Mouse (Mus musculus): ENCODE data around the gene Xrra1.
"Not testable (repeated sequence)": the region's sequence is repeated elsewhere in the genome, so short reads cannot be mapped to it uniquely, and the experiment has no call there.

Xrra1 gene

DNA sequence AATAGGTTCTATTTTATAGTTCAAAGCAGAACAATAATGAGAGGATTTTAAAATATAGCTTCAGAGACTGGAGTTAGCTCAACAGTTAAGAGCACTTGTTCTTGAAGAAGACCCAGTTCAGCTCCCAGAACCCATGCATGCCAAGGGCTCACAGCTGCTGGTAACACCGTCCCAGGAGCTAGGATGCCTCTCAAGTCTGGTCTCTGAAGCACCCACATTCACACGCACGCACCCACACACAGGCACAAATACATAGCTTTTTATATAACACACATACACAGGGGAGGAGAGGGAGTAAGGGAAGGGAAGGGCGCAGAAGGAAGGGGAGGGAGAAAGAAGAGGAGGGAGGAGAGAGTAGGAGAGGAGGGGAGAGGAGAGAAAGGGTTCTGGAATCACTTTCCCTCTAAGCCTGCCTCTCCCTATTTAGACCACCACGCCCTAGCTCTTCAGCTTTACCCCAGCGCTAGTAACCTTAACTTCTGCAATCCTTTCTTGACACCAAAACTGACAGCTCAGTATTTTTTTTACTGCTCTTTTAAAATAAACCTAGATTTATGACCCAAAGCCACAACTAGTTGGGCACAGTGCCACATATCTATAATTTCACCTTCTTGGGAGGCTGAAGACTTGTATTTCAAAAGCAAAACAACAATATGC is 94.7 kb downstream of the Xrra1 start:
- DNase-seq (ENCODE audit: low read depth, low spot score): no peak

DNA sequence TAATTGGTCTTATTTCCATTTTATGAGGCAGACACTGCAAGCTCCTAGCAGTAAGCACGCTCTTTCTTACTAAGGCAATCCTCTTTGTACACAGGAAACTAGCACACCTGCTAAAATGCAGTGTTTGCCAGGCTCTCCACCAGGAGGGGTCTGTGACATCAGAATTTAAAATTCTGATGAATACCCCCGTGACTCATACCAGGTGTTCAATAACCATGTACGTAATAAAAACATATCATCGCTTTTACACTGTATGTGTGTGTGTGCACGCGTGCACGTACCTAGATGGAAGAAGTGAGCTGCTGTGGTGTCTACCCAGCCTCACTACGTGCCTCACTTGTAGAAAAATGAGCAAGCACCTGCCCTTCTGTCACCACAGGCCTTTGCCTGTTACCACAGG is 95.3 kb downstream of the Xrra1 start:
- DNase-seq (ENCODE audit: low read depth, low spot score): no peak

DNA sequence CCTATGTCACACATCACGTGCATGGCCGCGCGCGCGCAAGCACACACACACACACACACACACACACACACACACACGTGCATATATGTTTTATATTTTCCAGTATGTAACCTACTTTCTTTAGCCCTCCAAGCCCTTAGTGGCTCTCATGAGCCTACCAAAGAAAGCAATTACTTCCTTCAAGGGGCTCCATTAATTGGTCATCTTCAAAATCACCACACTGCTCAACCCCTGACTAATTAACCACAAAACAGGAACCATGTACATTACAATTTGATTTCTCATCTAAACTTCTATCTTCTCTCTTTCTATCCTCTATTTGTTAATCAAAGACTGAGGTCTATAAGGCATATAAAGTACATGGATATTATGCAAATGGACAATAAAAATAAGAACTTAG is 97.2 kb downstream of the Xrra1 start:
- DNase-seq (ENCODE audit: low read depth, low spot score): no peak

DNA sequence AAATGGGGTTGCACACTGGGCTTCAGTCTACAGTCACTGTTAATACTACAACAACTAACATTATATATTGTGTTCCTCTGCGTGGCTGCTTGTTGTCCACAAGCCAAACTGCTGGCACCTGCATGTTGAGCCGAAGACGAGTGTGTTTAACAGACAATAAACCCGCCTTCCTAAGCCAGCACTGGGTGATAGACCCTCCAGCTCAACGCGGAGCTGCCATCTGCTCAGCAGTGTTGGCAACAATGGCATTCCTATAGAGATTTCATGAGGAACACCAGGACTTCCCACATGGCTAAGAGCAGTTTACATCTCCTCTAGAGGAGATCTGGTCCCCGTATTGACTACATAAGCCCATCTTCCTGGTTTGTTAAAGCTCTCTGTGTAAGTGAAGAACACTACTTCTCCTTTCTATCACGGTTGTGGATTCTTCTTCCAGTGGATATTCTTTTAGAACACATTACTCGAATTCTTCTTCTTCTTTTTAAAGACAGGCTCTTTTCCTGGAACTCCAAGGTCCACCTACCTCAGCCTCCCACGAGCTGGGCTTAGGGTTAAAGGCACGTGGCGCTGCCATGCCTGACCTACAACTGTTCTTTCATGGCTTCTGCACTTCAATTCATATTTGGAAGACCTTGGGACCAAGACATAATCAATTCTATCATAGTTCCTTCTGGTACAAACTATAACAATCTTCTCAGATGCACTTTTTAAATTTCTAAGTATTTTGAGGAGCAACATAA is 98.5 kb downstream of the Xrra1 start:
- no peak for DNase-seq (ENCODE audit: low read depth, low spot score)

DNA sequence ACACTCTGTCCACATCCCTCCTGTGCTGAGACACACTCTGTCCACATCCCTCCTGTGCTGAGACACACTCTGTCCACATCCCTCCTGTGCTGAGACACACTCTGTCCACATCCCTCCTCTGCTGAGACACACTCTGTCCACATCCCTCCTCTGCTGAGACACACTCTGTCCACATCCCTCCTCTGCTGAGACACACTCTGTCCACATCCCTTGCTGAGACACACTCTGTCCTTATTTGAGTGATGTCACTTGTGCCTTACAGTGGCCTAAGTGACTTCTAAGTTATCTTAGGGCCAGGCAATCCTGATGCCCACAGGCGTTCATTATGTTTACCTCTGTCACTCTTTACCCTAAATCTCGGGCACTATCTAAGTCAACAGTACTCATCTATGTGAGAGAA is 101.7 kb downstream of the Xrra1 start:
- DNase-seq (ENCODE audit: low read depth, low spot score): not testable (repeated sequence)

DNA sequence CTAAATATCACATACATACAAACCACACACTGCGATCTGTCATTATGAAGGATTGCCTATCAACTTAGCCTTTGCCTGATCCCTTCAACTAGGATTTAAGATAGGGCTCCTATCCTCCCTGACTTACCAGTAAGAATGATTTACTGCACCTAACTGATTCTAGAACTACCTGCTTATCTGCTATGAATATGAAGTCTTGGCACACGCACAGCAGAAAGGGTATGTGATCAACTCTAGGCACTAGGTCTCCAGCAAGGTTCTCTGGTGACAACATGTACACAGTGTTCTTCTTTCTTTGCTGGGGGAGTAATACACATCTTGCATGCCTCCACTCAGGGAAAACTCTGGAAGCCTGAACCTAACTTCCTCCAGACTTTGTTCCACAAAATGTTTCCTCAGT is 102.6 kb downstream of the Xrra1 start:
- DNase-seq (ENCODE audit: low read depth, low spot score): no peak

DNA sequence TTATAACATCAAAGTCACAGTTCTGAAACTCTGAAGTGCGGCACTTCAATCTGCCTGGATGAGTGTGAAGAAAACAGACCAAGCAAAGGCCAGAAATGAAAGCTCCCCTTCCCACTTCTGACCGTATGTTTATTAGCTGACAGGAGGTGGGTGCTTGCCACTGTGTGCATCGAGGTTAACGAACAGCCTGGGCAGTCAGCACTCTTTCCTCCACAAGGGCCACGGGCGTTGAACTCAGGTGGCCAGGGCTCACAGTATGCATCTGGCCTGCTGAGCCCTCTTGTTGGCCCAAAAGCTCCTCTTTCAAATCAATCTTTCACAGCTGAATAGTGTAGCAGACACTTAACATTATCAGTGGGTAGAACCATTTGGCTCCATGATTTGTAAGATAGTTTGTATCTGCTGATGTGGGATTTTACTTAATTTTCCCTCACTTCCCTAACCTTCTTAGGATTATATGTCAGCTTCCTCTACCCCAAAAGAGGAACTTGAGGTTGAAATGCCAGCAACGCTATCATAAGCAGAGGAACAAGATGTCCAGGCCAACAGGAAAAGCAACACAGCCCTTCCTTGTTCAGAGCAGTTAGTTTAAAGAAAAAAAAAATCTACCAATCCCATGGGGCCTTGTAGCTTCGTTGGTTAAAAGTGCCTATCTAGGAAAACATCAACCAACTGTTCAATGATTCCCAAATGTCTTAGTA is 103.8 kb downstream of the Xrra1 start:
- no peak for DNase-seq (ENCODE audit: low read depth, low spot score)

DNA sequence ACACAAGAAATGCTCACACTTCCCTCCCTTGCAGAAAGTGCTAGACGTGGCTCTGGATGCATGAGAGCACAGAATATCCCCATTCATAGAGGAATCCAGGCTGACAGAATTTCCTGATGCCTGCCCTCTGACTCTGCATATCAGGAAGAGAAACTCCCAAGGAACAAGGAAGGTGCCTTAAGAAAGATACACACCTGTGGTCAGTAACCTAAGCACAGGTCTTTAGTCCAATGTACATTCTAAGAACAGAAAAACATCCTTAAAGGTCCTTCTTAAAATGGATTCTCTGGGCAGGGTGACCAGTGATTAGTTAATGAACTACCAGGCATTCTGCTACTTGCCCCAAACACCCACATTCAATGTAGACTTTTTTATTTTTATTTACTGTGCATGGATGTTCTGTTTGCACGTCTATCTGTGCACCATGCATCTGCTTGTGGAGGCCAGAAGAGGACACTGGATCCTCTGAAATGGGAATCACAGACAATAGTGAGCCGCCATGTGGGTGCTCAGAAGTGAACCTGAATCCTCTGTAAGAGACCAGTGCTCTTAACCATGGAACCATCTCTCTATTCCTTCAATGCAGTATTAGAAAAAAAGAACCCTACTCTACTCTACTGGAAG is 104.4 kb downstream of the Xrra1 start:
- DNase-seq (ENCODE audit: low read depth, low spot score): no peak

DNA sequence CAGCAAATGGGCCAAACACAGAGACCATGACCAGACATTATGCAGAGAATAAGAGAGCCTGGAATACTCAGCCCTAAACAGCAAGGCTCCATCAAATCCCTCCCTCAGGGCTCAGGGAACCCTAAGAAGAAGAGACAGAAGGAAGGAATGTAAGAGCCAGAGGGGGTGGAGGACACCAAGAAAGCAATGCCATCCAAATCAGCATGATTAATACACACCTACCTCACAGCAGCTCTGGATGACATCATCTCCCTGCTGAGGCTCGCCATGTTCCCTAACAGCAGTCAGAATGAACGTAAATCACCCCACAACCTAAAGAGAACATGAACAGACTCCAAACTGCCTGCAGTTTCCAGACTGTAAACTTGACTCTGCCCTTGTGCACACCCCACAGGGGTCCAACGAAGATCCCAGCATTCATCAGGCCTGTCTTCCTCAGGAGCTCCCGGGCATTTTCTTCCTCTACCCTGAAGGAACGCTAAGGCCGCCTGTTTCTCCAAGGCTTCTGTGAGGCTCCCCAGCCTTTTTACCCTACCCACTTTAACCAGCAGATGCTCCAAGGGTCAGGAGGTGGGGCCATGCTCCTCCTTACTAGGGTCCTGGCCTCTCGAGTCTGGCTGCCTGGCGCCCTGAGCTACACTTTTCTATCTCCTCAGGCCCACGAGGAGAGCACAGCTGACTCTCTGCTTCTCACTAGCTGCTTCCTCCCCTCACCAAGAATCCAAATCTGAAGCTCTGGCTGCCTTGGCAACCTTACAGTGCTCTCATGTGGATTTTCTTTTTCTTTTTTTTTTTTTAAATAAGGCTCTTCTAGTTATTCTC is 106.3 kb downstream of the Xrra1 start:
- DNase-seq (ENCODE audit: low read depth, low spot score): no peak

DNA sequence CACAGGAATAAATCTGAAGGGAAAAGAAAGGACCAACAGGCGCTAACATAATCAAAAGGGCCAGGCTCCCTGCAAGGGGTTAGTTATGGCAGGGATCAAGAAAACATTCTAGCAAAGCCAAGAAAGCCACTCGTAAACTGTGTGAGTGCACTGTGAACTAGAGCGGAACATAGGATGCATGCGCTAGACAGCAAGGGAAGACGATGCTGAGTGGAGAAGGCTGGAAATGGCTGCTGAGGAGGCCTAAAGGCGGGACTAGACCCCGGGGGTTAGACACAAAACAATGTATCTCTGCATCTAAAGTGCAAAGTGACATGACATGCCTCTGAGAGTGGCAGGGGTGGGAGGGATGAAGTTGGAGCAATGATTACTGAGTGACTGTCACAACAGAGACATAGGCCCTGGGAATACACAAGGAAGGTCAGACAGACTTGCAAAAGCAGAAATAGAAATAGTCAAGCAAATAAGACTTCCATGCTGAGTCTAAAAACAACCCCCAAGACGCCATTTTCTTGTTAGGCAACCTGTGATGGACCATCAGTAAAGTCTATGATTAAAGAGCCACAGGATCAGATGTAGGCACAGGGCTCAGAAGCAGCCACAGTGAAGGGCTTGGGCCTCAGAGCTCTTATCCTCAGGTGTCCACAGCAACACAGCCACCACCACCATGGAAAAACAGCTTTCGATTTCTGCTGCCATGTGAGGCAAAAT is 107.2 kb downstream of the Xrra1 start:
- DNase-seq (ENCODE audit: low read depth, low spot score): no peak
